Mouse (Mus musculus): ENCODE results near the gene Shc2.

DNA sequence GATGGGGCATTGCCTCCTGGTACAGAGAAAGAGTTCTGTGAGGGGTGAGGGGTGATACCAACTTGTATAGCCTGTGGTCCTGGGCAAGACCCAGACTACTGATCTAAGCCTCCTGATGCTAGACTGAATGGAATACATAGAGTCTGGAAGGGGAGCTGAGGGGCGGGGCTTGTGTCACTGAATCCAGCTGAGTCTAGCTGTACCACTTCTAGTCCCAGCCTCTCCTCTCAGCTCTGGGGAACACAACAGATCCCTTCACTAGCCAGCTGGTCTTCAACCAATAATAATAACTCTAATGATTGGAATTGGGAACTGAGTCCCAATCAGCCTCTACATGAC lies 23.4 kb downstream of the Shc2 start:
- TF ChIP-seq NRF1 (IDR thresholded peaks at IDR 0.05; ENCODE audit: insufficient read depth, low read depth, low read length, poor library complexity, severe bottlenecking) (no peak), POLR2A (IDR thresholded peaks at IDR 0.05; ENCODE audit: control insufficient read depth in 1 of 2, insufficient read depth in 1 of 2, low read depth in 1 of 2, low read length in 2 of 2, poor library complexity in 1 of 2) (no peak), CTCF (IDR thresholded peaks at IDR 0.05 in 2 of 3, conservative IDR thresholded peaks at IDR 0.05 in 1 of 3; ENCODE audit: control insufficient read depth in 1 of 3, insufficient read depth in 1 of 3, low read depth in 2 of 3, low read length in 3 of 3, poor library complexity in 1 of 3, severe bottlenecking in 1 of 3) (no peak), GATA1 (IDR thresholded peaks at IDR 0.05; ENCODE audit: low read depth, low read length) (no peak), MAFK (IDR thresholded peaks at IDR 0.05; ENCODE audit: borderline replicate concordance, low read depth, low read length) (no peak)
